9 mouse cellular contexts compared by ENCODE assay signal in the genomic region with DNA sequence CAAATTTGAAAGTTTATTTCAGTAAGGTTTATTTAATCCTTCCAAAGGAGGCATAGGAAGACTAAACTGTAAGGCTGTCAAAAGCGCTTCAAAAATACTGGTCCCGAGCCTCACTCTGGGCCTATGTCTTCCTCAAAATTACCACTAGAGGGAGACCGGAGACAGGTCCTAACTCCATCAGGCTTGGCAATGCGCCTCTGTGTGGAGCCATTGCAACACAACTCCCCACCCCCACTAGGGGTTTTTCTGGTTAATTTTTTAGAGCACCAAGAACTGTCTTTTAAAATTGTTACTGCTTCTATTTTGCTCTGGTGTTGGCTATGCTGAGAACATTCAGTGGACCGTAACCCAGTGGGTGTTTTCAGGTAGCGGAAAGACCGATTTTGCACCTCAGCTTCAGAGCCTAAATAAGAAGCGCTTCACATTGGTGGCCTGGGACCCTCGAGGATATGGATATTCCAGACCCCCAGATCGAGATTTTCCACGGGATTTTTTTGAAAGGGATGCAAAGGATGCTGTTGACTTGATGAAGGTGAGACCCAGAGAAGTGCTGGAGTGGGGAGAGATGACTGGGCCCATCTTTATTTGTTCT. TPM values are rescaled to one million over a fixed set of nuclear protein-coding genes. Genes with fewer than 3 reads are reported as not detected.
DNase-seq lines count a peak whose midpoint lies in the region; ATAC-seq and TF ChIP-seq lines count a peak whose summit lies in the region.
"Had no signal": no experiment of that assay in that cellular context is flagged by ENCODE, and none has a peak within 500 bp of the region (broad histone marks: within the 10 kb centered on the region; RNA-seq: fewer than 3 reads in every experiment).

No protein-coding gene starts in this region.

- H3K4me3 ChIP-seq in heart, embryonic 15.5 days, result no peak overlapping the region
- H3K4me3 ChIP-seq in liver, embryonic 13.5 days (replicated peaks), result no peak overlapping the region
- no peak overlapping the region for H3K4me3 ChIP-seq in neural tube, embryonic 11.5 days (ENCODE audit: low read depth, low read length)
- H3K4me3 ChIP-seq in stomach, embryonic 16.5 days (replicated peaks; ENCODE audit: low read length), result no peak overlapping the region
- H3K4me3 ChIP-seq: erythroblast, embryonic 14.5 days had no signal

- peak; percentile 87 for DNase-seq in CD4-positive, CD25-positive, alpha-beta regulatory T cell, adult 2 months (ENCODE audit: low read depth, low spot score)
- peak; percentile 94 for DNase-seq in brain, embryonic 14.5 days (ENCODE audit: low read depth)
- DNase-seq in fibroblast of lung, adult 2 months (ENCODE audit: low read depth), result peak; percentile 46
- DNase-seq in kidney, postnatal 14 days, result peak; percentile 92
- peak; percentile 35 for DNase-seq in liver, embryonic 13.5 days
- peak; percentile 72 for DNase-seq in neural tube, embryonic 11.5 days (ENCODE audit: low spot score)

- TF ChIP-seq POLR2A in brain, embryonic 14.5 days (IDR thresholded peaks at IDR 0.05; ENCODE audit: borderline replicate concordance, extremely low read depth, insufficient read depth, insufficient read length, poor library complexity, severe bottlenecking), result no peak

- peak; percentile 78; the same call in 1 of the 2 replicates for ATAC-seq in heart, embryonic 15.5 days (replicated peaks; ENCODE audit: insufficient number of reproducible peaks, insufficient read depth, low FRiP score, low read depth)
- ATAC-seq in liver, embryonic 13.5 days (ENCODE audit: low read depth), result peak; percentile 74
- peak; percentile 91 for ATAC-seq in neural tube, embryonic 11.5 days (ENCODE audit: insufficient read depth, low FRiP score, low TSS enrichment)
- ATAC-seq in stomach, embryonic 16.5 days (ENCODE audit: insufficient read depth, low FRiP score), result peak; percentile 87

- H3K4me2 ChIP-seq in heart, embryonic 15.5 days, result no peak overlapping the region
- H3K4me2 ChIP-seq in liver, embryonic 13.5 days, result no peak overlapping the region
- no peak overlapping the region for H3K4me2 ChIP-seq in neural tube, embryonic 11.5 days (ENCODE audit: low read depth)
- H3K4me2 ChIP-seq in stomach, embryonic 16.5 days (ENCODE audit: low read depth, low read length), result no peak overlapping the region

- WGBS in heart, embryonic 15.5 days, result 42% methylated on average over 11 of the region's 11 CpGs
- 37% methylated on average over 11 of the region's 11 CpGs for WGBS in liver, embryonic 13.5 days (ENCODE audit: insufficient replicate concordance)
- WGBS in neural tube, embryonic 11.5 days, result 43% methylated on average over 11 of the region's 11 CpGs
- 41% methylated on average over 11 of the region's 11 CpGs for WGBS in stomach, embryonic 16.5 days

- no peaks in the 10 kb centered on the region for H3K9me3 ChIP-seq in heart, embryonic 15.5 days (replicated peaks)
- H3K9me3 ChIP-seq in liver, embryonic 13.5 days (replicated peaks), result no peaks in the 10 kb centered on the region
- H3K9me3 ChIP-seq in neural tube, embryonic 11.5 days (ENCODE audit: control insufficient read depth, low read length), result no peaks in the 10 kb centered on the region
- no peaks in the 10 kb centered on the region for H3K9me3 ChIP-seq in stomach, embryonic 16.5 days (replicated peaks; ENCODE audit: control insufficient read depth, low read length)

- H3K4me1 ChIP-seq in heart, embryonic 15.5 days (replicated peaks), result no peaks in the 10 kb centered on the region
- H3K4me1 ChIP-seq in liver, embryonic 13.5 days (replicated peaks), result peaks cover 13% of the 10 kb centered on the region; the same call in 1 of the 2 replicates
- H3K4me1 ChIP-seq in neural tube, embryonic 11.5 days (ENCODE audit: control insufficient read depth, insufficient read depth, low read length), result 0 out of 2 replicates have a peak, but pooled peaks cover 4% of the 10 kb centered on the region
- no peaks in the 10 kb centered on the region for H3K4me1 ChIP-seq in stomach, embryonic 16.5 days (ENCODE audit: control insufficient read depth, insufficient read depth, low read length)

- peak; percentile 89 for TF ChIP-seq CTCF in brain, embryonic 14.5 days (IDR thresholded peaks at IDR 0.05; ENCODE audit: borderline replicate concordance, extremely low read depth, insufficient read depth, insufficient read length)

- H3K36me3 ChIP-seq in heart, embryonic 15.5 days, result peaks cover 18% of the 10 kb centered on the region; the same call in 1 of the 2 replicates
- 0 out of 2 replicates have a peak, but pooled peaks cover 3% of the 10 kb centered on the region for H3K36me3 ChIP-seq in liver, embryonic 13.5 days
- H3K36me3 ChIP-seq in neural tube, embryonic 11.5 days (ENCODE audit: control insufficient read depth, insufficient read depth, low read length), result no peaks in the 10 kb centered on the region
- H3K36me3 ChIP-seq in stomach, embryonic 16.5 days (ENCODE audit: control insufficient read depth, insufficient read depth, low read length), result no peaks in the 10 kb centered on the region

- no peak overlapping the region for H3K27ac ChIP-seq in heart, embryonic 15.5 days
- no peak overlapping the region for H3K27ac ChIP-seq in liver, embryonic 13.5 days
- H3K27ac ChIP-seq in neural tube, embryonic 11.5 days (ENCODE audit: low read depth, low read length), result no peak overlapping the region
- H3K27ac ChIP-seq in stomach, embryonic 16.5 days (ENCODE audit: low read length), result no peak overlapping the region

- H3K27me3 ChIP-seq in heart, embryonic 15.5 days, result no peaks in the 10 kb centered on the region
- no peaks in the 10 kb centered on the region for H3K27me3 ChIP-seq in liver, embryonic 13.5 days
- H3K27me3 ChIP-seq in neural tube, embryonic 11.5 days (ENCODE audit: control insufficient read depth, insufficient read depth, low read length), result no peaks in the 10 kb centered on the region
- no peaks in the 10 kb centered on the region for H3K27me3 ChIP-seq in stomach, embryonic 16.5 days (ENCODE audit: control insufficient read depth, insufficient read depth, low read length)

- H3K9ac ChIP-seq in heart, embryonic 15.5 days, result no peak overlapping the region
- no peak overlapping the region for H3K9ac ChIP-seq in liver, embryonic 13.5 days
- no peak overlapping the region for H3K9ac ChIP-seq in neural tube, embryonic 11.5 days (ENCODE audit: low read length)
- H3K9ac ChIP-seq in stomach, embryonic 16.5 days (ENCODE audit: low read length), result no peak overlapping the region

RNA-seq across cellular contexts. Expression of gene Bphl, which starts 9.1 kb away (rescaled TPM):
- polyA plus RNA-seq in brain, embryonic 14.5 days (2012; rRNA removed), result 27.7 and 31.5 TPM in 2 replicates
- 46.4 and 51.8 TPM in 2 replicates for polyA plus RNA-seq in heart, embryonic 15.5 days (2015; fragmentation: Nextera tagmentation; extraction: Ambion mirVana)
- 32.3 and 37.9 TPM in 2 replicates for polyA plus RNA-seq in liver, embryonic 13.5 days (2015; fragmentation: Nextera tagmentation; extraction: Ambion mirVana)
- 26.5 and 30.0 TPM in 2 replicates for polyA plus RNA-seq in neural tube, embryonic 11.5 days (2014; fragmentation: Nextera tagmentation; extraction: Ambion mirVana)
- polyA plus RNA-seq in stomach, embryonic 16.5 days (2015; fragmentation: Nextera tagmentation; extraction: Ambion mirVana), result 48.9 and 49.8 TPM in 2 replicates

RNA-seq across cellular contexts. Expression of gene Tubb2a, which starts 31.3 kb away (rescaled TPM):
- 3,454 and 3,966 TPM in 2 replicates for polyA plus RNA-seq in brain, embryonic 14.5 days (2012; rRNA removed)
- polyA plus RNA-seq in heart, embryonic 15.5 days (2015; fragmentation: Nextera tagmentation; extraction: Ambion mirVana), result 136 and 170 TPM in 2 replicates
- polyA plus RNA-seq in liver, embryonic 13.5 days (2015; fragmentation: Nextera tagmentation; extraction: Ambion mirVana), result 67.7 and 68.7 TPM in 2 replicates
- polyA plus RNA-seq in neural tube, embryonic 11.5 days (2014; fragmentation: Nextera tagmentation; extraction: Ambion mirVana), result 454 and 539 TPM in 2 replicates
- polyA plus RNA-seq in stomach, embryonic 16.5 days (2015; fragmentation: Nextera tagmentation; extraction: Ambion mirVana), result 221 and 243 TPM in 2 replicates

RNA-seq across cellular contexts. Expression of gene Serpinb6a, which starts 43.9 kb away (rescaled TPM):
- 25.5 and 28.8 TPM in 2 replicates for polyA plus RNA-seq in brain, embryonic 14.5 days (2012; rRNA removed)
- 57.2 and 59.2 TPM in 2 replicates for polyA plus RNA-seq in heart, embryonic 15.5 days (2015; fragmentation: Nextera tagmentation; extraction: Ambion mirVana)
- polyA plus RNA-seq in liver, embryonic 13.5 days (2015; fragmentation: Nextera tagmentation; extraction: Ambion mirVana), result 14.2 and 14.3 TPM in 2 replicates
- polyA plus RNA-seq in neural tube, embryonic 11.5 days (2014; fragmentation: Nextera tagmentation; extraction: Ambion mirVana), result 29.7 and 33.8 TPM in 2 replicates
- 66.4 and 75.2 TPM in 2 replicates for polyA plus RNA-seq in stomach, embryonic 16.5 days (2015; fragmentation: Nextera tagmentation; extraction: Ambion mirVana)

RNA-seq across cellular contexts. Expression of gene Ripk1, which starts 44.4 kb away (rescaled TPM):
- 3.1 and 4.5 TPM in 2 replicates for polyA plus RNA-seq in brain, embryonic 14.5 days (2012; rRNA removed)
- 8.3 and 11.0 TPM in 2 replicates for polyA plus RNA-seq in heart, embryonic 15.5 days (2015; fragmentation: Nextera tagmentation; extraction: Ambion mirVana)
- 11.6 and 12.5 TPM in 2 replicates for polyA plus RNA-seq in liver, embryonic 13.5 days (2015; fragmentation: Nextera tagmentation; extraction: Ambion mirVana)
- polyA plus RNA-seq in neural tube, embryonic 11.5 days (2014; fragmentation: Nextera tagmentation; extraction: Ambion mirVana), result 8.2 and 9.0 TPM in 2 replicates
- 17.8 TPM in 2 replicates for polyA plus RNA-seq in stomach, embryonic 16.5 days (2015; fragmentation: Nextera tagmentation; extraction: Ambion mirVana)

Comparison
In these comparisons a context has a peak if more than half of its experiments do, and no peak if none do; other contexts are left out.
1. DNase-seq: peak in every context shown above with its lines; median percentile 94 in brain, embryonic 14.5 days; 92 in kidney, postnatal 14 days; 87 in CD4-positive, CD25-positive, alpha-beta regulatory T cell, adult 2 months; 72 in neural tube, embryonic 11.5 days; 46 in fibroblast of lung, adult 2 months; 35 in liver, embryonic 13.5 days.